Mouse (Mus musculus): ENCODE data around the gene Ceacam16. TPM values are rescaled to one million over a fixed set of nuclear protein-coding genes. Genes with fewer than 3 reads are reported as not detected.
A peak's percentile ranks its signal among the peaks of the same experiment; 100 is the strongest.

Gene Ceacam16
- polyA plus RNA-seq, 1 experiment from 2014 or later = not detected

GRCm38 (mm10) chr7:19843561-19843960 lies 17.5 kb downstream of the Ceacam16 start:
- H3K4me2 ChIP-seq = no peak overlapping the region
- ATAC-seq (ENCODE audit: insufficient read depth) (peak; percentile 73), DNase-seq (peak; percentile 81)
- H3K36me3 ChIP-seq (ENCODE audit: insufficient read depth) = no peaks in the 10 kb centered on the region
- no peaks in the 10 kb centered on the region for H3K4me1 ChIP-seq (ENCODE audit: insufficient read depth)
- TF ChIP-seq CTCF (IDR thresholded peaks at IDR 0.05; ENCODE audit: low read depth) = peak; percentile 91
- no peak overlapping the region for H3K27ac ChIP-seq (ENCODE audit: low read depth)
- 4% methylated on average over 11 of the region's 11 CpGs for WGBS
- H3K9me3 ChIP-seq (ENCODE audit: low read depth, low read length) = no peaks in the 10 kb centered on the region
- H3K4me3 ChIP-seq (ENCODE audit: low read depth, low read length) = no peak overlapping the region
- no peak overlapping the region for H3K9ac ChIP-seq
- H3K27me3 ChIP-seq (ENCODE audit: insufficient read depth, low read length) = peaks cover 8% of the 10 kb centered on the region; the same call in 1 of the 2 replicates

GRCm38 (mm10) chr7:19842885-19843504 lies 18.1 kb downstream of the Ceacam16 start:
- no peaks in the 10 kb centered on the region for H3K9me3 ChIP-seq (ENCODE audit: low read depth, low read length)
- H3K36me3 ChIP-seq (ENCODE audit: insufficient read depth) = no peaks in the 10 kb centered on the region
- TF ChIP-seq CTCF (IDR thresholded peaks at IDR 0.05; ENCODE audit: low read depth) = no peak
- no peak overlapping the region for H3K27ac ChIP-seq (ENCODE audit: low read depth)
- H3K9ac ChIP-seq = no peak overlapping the region
- H3K4me3 ChIP-seq (ENCODE audit: low read depth, low read length) = no peak overlapping the region
- ATAC-seq (ENCODE audit: insufficient read depth) (no peak), DNase-seq (no peak)
- no peak overlapping the region for H3K4me2 ChIP-seq
- 25% methylated on average over 19 of the region's 19 CpGs for WGBS
- H3K4me1 ChIP-seq (ENCODE audit: insufficient read depth) = no peaks in the 10 kb centered on the region
- peaks cover 8% of the 10 kb centered on the region; the same call in 1 of the 2 replicates for H3K27me3 ChIP-seq (ENCODE audit: insufficient read depth, low read length)

DNA sequence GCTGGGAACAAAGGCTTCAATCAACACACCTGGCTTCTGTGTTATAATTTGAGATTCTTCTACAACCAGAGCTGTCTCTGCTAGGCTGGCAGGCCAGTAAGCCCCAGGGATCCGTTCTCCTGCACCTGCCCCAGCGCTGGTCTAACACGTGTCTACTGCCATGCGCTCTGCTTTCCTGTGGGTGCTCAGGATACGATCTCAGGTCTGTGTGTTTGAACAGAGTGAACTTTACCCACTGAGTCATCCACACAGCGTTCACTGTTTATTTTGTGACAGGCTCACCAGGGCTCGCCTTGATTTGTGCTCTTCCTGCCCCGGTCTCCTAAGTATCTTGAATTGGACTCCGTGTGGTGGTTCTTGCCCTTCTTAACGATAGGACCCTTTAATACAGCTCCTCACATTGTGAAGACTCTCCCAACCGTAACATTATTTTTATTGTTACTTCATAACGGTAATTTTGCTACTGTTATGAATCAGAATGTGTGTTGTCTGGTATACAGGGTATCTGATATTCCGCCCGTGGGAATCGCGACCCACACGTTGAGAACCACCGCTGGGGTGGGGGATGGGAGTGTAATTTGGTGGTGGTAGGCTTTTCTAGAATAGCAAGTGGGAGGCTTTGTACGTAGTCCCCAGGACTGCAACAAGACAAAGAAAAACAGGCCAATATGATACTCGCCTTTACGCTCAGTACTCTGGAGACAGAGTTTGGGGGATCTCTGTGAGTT lies 19.2 kb downstream of the Ceacam16 start:
- DNase-seq = no peak
- no peak overlapping the region for H3K4me3 ChIP-seq (ENCODE audit: low read depth, low read length)
- H3K36me3 ChIP-seq (ENCODE audit: insufficient read depth) = no peaks in the 10 kb centered on the region
- no peaks in the 10 kb centered on the region for H3K4me1 ChIP-seq (ENCODE audit: insufficient read depth)
- peaks cover 8% of the 10 kb centered on the region; the same call in 1 of the 2 replicates for H3K27me3 ChIP-seq (ENCODE audit: insufficient read depth, low read length)
- TF ChIP-seq CTCF (IDR thresholded peaks at IDR 0.05; ENCODE audit: low read depth) = no peak
- 63% methylated on average over 21 of the region's 21 CpGs for WGBS
- no peaks in the 10 kb centered on the region for H3K9me3 ChIP-seq (ENCODE audit: low read depth, low read length)
- no peak overlapping the region for H3K27ac ChIP-seq (ENCODE audit: low read depth)
- H3K4me2 ChIP-seq = no peak overlapping the region
- H3K9ac ChIP-seq = no peak overlapping the region
- no peak for ATAC-seq (ENCODE audit: insufficient read depth)

DNA sequence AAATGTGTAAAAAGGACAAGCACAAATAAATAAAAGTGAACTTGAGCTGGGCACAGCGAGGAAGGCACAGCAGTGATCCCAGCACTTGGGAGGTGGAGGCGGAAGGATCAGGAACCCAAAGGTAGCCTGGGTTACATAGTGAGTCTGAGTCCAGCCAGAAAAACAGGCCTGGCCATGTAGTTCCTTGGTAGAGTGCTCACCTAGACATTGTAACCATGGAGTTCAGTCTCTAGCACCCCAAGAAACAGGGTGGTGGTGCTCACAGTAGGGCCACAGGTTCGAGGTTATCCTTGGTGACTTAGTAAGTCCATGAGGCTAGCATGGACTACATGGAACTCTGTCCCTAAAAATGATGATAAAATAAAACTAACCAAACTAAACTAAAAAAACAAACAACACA lies 20.2 kb downstream of the Ceacam16 start:
- Histone ChIP-seq H3K9me3 (ENCODE audit: low read depth, low read length) (no peaks in the 10 kb centered on the region), H3K27me3 (ENCODE audit: insufficient read depth, low read length) (peaks cover 8% of the 10 kb centered on the region; the same call in 1 of the 2 replicates), H3K4me3 (ENCODE audit: low read depth, low read length) (no peak overlapping the region), H3K36me3 (ENCODE audit: insufficient read depth) (no peaks in the 10 kb centered on the region), H3K4me2 (no peak overlapping the region), H3K9ac (no peak overlapping the region), H3K27ac (ENCODE audit: low read depth) (no peak overlapping the region), H3K4me1 (ENCODE audit: insufficient read depth) (no peaks in the 10 kb centered on the region)
- no peak for DNase-seq
- WGBS = 74% methylated on average over 3 of the region's 3 CpGs
- no peak for TF ChIP-seq CTCF (IDR thresholded peaks at IDR 0.05; ENCODE audit: low read depth)
- ATAC-seq (ENCODE audit: insufficient read depth) = no peak

DNA sequence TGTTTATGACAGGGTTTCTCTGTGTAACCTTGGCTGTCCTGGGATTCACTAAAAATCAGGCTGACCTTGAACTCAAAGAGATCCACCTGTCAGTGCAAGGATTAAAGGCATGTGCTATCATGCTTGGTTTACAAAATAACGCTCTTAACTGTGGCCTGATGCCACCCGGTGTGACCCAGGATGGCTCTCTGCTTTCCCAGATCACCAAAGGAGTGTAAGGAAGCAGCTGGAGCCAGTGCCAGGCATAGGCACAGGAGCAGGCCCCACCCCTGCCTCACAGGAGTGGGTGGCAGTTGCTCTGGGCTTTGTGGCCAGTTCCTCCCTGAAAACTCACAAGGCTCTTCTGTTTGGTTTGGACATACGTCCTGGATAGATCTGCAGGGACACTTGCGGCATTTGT lies 20.7 kb downstream of the Ceacam16 start:
- Histone ChIP-seq H3K4me1 (ENCODE audit: insufficient read depth) (no peaks in the 10 kb centered on the region), H3K9ac (no peak overlapping the region), H3K27me3 (ENCODE audit: insufficient read depth, low read length) (peaks cover 8% of the 10 kb centered on the region; the same call in 1 of the 2 replicates), H3K4me2 (no peak overlapping the region), H3K9me3 (ENCODE audit: low read depth, low read length) (no peaks in the 10 kb centered on the region), H3K36me3 (ENCODE audit: insufficient read depth) (no peaks in the 10 kb centered on the region), H3K4me3 (ENCODE audit: low read depth, low read length) (no peak overlapping the region), H3K27ac (ENCODE audit: low read depth) (no peak overlapping the region)
- WGBS = 69% methylated on average over 4 of the region's 4 CpGs
- ATAC-seq (ENCODE audit: insufficient read depth) = no peak
- DNase-seq = no peak
- no peak for TF ChIP-seq CTCF (IDR thresholded peaks at IDR 0.05; ENCODE audit: low read depth)

- H3K27me3 ChIP-seq (ENCODE audit: insufficient read depth, low read length) = no peaks in the 10 kb centered on the region
- no peak for TF ChIP-seq CTCF (IDR thresholded peaks at IDR 0.05; ENCODE audit: low read depth)
- no peak overlapping the region for H3K9ac ChIP-seq
- no peaks in the 10 kb centered on the region for H3K4me1 ChIP-seq (ENCODE audit: insufficient read depth)
- ATAC-seq (ENCODE audit: insufficient read depth) = no peak
- H3K4me3 ChIP-seq (ENCODE audit: low read depth, low read length) = no peak overlapping the region
- H3K36me3 ChIP-seq (ENCODE audit: insufficient read depth) = no peaks in the 10 kb centered on the region
- WGBS = 52% methylated on average over 3 of the region's 3 CpGs
- no peak for DNase-seq
- no peak overlapping the region for H3K27ac ChIP-seq (ENCODE audit: low read depth)
- H3K4me2 ChIP-seq = no peak overlapping the region
- H3K9me3 ChIP-seq (ENCODE audit: low read depth, low read length) = no peaks in the 10 kb centered on the region
Measured at GRCm38 (mm10) chr7:19836843-19837242, 24.3 kb downstream of the Ceacam16 start.

DNA sequence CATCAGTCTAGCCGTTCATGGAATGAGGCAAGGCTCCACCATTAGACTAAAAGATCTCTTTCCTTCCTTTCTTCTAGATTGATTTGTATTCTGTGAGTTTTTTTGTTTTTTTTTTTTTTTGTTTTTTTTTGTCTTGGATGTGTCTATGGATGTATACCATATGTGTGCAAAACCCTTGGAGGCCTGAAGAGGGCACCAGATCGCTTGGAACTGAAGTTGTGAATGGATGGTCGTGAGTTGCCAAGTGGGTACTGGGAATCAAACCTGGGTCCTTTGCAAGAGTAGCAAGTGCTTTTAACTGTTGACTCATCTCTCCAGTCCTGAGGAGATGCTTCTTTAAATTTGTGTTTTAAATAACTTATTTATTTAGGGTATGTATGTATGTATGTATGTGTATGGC lies 27.0 kb downstream of the Ceacam16 start:
- H3K4me3 ChIP-seq (ENCODE audit: low read depth, low read length) = no peak overlapping the region
- no peaks in the 10 kb centered on the region for H3K9me3 ChIP-seq (ENCODE audit: low read depth, low read length)
- no peak for DNase-seq
- H3K9ac ChIP-seq = no peak overlapping the region
- H3K27me3 ChIP-seq (ENCODE audit: insufficient read depth, low read length) = no peaks in the 10 kb centered on the region
- H3K27ac ChIP-seq (ENCODE audit: low read depth) = no peak overlapping the region
- TF ChIP-seq CTCF (IDR thresholded peaks at IDR 0.05; ENCODE audit: low read depth) = no peak
- no peak overlapping the region for H3K4me2 ChIP-seq
- no peaks in the 10 kb centered on the region for H3K36me3 ChIP-seq (ENCODE audit: insufficient read depth)
- 54% methylated on average over 3 of the region's 3 CpGs for WGBS
- ATAC-seq (ENCODE audit: insufficient read depth) = no peak
- peaks cover 5% of the 10 kb centered on the region for H3K4me1 ChIP-seq (ENCODE audit: insufficient read depth)
